Mouse (Mus musculus) regulatory T cell (primary cell): ENCODE results near the gene Pdpn.

Experiments
- in situ Hi-C: fragments of 300-600 bp; cut with MboI, MseI; formaldehyde crosslinking; loops from one replicate; pipeline ENCODE4 v1.15.1; 2025; ENCODE audit warnings: high pct_unique_total_duplicates

The Pdpn gene

GRCm38 (mm10) chr4:143300113-143300688 is 837 bp upstream of the Pdpn start:
- in situ Hi-C loops: no loop called here

- in situ Hi-C loops: no loop called here
Measured at GRCm38 (mm10) chr4:143298431-143299315, 691 bp downstream of the Pdpn start.

- in situ Hi-C loops: no loop called here
Measured at GRCm38 (mm10) chr4:143297016-143297556, 2.3 kb downstream of the Pdpn start.

DNA sequence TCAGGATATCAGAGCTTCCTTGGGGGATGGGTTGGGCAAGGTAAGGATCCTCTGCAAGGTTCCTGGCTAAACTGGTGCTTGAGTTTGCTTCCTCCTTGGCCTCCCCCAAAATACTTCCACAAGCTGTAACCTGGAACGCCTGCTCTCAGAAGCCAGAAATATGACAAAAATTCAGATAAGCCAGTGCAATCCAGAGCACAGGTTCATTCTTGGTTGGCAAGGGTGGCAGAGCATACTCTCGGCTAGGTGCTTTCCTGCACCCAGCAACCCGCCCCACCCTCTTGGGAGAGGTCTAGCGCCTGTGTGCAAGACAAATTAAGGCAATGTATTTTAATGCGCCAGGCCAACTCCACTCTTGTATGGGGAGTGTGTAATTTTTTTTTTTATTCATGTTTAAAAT is 3.2 kb downstream of the Pdpn start:
- in situ Hi-C loops: no loop called here

- in situ Hi-C loops: no loop called here
Measured at GRCm38 (mm10) chr4:143294324-143294723, 5.0 kb downstream of the Pdpn start.

DNA sequence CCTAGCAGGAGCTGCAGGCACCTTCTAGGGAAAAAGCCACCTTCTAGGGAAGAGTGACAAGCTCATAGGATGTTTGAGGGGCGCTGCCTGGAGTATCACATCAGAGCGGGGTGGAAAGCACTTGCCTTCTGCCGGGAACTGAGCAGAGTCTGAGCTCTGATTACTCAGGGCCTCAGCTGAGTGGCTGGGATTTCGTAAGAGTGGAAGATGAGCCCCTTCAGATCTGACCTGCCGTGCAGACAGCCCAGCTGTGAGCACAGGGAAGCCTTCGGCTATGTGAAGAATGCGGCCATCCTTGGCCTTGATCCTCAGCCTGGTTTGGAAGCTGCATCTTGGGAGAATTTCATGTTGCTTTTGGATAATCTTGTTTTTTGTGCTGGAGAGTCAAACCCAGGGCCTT is 10.5 kb downstream of the Pdpn start:
- in situ Hi-C loops: no loop called here

DNA sequence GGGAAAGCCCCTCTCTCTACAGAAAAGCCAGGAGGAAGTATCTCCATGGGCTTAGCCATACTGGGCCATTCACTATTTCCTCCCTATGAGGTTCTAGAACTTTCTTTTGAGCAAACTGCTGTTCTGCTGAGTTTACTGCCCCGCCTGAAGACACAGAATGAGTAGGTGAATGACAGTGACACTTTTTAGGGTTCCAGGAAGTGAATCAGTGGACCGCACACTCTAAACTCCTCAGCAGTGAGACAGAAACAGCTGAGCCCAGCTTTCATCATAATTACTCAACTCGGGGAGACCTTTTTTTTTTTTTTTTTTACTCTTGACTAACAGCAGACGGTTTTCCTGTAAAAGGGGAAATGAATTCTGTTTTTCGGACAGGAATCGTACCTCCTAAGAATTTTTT is 10.9 kb downstream of the Pdpn start:
- in situ Hi-C loops: no loop called here

GRCm38 (mm10) chr4:143287065-143287464 is 12.3 kb downstream of the Pdpn start:
- in situ Hi-C loops: no loop called here

- in situ Hi-C loops: no loop called here
Measured at GRCm38 (mm10) chr4:143280166-143280565, 19.2 kb downstream of the Pdpn start.

GRCm38 (mm10) chr4:143279661-143280060 is 19.7 kb downstream of the Pdpn start:
- in situ Hi-C loops: no loop called here

DNA sequence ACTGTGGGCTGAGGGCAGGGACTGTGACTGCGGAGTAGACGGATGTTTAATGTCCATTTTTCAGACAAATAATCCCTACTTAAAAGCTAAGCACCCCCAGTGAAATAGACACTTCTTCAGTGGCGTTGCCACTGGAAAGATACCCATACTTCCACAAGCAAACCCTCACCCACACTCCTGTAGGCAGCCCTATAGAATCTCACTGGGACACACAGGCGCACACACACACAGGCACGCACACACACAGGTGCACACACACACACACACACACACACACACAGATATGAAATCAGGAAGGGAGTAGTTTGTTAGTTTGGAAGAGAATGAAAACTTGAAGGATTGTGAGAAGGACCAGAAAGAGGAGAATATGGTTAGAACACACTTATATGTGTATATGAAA is 20.3 kb downstream of the Pdpn start:
- in situ Hi-C loops: no loop called here

DNA sequence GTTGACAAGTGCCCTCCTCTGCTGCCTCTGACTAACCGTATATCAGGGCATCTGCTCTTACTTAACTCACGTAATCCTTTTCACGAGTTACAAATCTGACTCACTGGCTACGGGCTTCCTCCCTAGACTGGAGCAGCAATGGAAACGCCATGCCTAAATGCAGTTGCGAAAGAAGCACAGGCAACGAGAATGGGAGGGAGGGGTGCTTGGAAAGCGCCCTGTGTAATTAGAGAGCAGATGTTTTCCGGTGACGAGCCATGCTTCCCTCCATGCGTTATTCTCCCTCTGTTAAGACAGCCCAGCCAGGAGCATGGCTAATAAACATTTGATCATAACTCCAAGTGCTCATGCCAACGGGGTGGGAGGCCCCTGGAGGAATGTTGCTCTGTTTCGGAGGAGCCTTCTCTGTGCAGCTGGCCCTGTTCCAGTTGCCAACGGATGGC is 20.9 kb downstream of the Pdpn start:
- in situ Hi-C loops: no loop called here

DNA sequence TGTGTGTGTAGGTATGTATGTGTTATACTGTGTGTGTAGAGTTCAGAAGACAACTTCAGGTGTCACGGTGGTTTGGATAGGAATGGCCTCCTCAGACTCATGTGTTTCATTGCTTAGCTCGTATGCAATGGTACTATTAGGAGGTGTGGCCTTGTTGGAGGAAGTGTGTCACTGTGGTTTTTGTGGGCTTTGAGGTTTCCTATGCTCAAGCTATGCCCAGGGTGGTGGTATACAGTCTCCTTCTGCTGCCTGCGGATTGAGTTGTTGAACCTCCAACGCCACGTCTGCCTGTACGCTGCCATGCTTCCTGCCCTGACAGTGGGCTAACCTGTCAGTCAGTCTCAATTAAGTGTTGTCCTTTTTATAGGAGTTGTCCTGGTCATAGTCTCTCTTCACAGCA is 22.0 kb downstream of the Pdpn start:
- in situ Hi-C loops: no loop called here

DNA sequence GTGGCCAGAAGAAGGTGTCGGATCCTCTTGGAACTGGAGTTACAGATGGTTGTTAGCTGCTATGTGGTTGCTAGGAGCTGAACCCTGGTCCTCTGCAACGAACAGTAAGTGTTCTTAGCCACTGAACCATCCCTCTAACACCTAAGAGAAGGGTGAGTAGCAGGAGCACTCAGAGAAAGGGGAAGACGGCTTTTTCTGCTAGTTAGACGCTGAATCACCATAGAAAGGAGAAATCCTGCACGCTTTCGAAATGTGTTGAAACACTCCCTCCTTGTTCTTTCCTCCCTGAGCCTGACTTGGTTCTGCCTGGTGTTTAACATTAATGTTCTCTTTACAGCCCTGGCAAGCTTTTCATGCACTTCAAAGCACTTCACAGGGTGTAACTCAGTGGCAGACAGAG is 27.8 kb downstream of the Pdpn start:
- in situ Hi-C loops: no loop called here

- in situ Hi-C loops: no loop called here
Measured at GRCm38 (mm10) chr4:143270903-143271302, 28.5 kb downstream of the Pdpn start.

- in situ Hi-C loops: no loop called here
Measured at GRCm38 (mm10) chr4:143262696-143263095, 36.7 kb downstream of the Pdpn start.

DNA sequence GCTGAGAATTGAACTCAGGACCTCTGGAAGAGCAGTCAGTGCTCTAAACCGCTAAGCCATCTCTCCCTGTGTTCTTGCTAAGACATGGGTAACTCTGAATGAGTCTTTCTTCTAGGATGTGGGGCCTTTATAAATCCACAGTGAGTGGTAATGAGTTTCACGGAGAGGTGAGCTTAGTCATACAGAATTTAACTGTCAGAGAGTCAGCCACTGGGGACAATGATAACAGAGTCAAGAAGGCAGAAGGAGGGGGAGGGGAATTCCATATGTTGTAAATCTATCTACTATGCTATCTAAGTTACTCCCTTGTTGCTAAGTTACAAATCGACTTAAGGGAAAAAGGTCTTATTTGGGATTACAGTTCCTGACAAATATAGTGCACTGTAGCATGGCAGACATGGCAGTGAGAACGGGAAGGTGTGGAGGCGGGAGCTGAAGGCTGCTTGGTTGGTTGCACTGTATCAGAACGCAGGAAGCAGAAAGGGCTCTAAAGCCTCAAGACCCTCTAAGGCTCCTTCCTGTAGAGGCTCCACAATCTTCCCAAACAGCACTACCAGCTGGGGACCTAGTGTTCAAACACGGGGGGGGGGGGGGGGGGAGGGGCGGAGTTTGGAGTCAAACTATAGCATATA is 39.5 kb downstream of the Pdpn start:
- in situ Hi-C loops: loop anchor here (10.0 kb wide), 1 partner anchor 1135 kb away; no protein-coding TSS in a partner anchor

DNA sequence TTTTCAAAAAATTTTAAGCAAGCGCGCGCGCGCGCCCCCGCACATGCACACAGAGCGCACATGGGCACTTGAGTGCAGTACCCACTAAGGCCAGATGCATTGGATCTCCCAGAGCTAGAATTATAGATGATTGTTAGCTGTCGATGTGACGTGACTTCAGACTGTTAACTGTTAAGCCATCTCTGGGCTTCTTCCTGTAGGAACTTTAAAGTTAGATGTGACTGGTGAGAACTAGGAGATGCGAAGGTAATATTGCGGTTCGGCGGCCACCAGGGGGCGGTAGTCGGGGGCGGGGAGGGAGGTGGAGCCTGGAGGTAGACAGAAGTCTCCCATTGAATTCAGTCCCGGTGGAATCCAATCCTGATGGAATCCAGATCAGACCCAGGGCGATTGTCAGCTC is 40.8 kb downstream of the Pdpn start:
- in situ Hi-C loops: loop anchor here (10.0 kb wide), 1 partner anchor 1134 kb away; no protein-coding TSS in a partner anchor

- in situ Hi-C loops: loop anchor here (10.0 kb wide), 1 partner anchor 1133 kb away; no protein-coding TSS in a partner anchor
Measured at GRCm38 (mm10) chr4:143257971-143258370, 41.4 kb downstream of the Pdpn start.

DNA sequence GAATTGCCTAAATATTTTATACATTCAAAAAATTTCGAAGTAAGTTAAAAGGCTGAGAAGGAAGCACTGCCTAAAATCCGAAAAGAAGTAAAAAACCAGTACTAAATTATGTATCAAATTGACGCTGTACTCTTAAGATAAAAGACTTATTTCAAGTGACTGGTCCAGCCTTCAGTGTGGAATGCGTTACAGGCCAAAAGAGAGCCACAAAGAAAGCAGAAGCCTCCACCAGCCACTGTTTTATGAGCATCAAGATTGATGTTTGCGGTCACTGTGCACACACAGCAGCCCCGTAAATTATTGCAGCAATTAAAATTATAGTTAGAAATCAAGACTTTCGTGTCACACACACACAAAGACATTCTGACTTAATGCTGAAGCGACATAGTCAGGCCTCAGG is 43.8 kb downstream of the Pdpn start:
- in situ Hi-C loops: loop anchor here (10.0 kb wide), 1 partner anchor 1131 kb away; no protein-coding TSS in a partner anchor

GRCm38 (mm10) chr4:143253356-143253755 is 46.0 kb downstream of the Pdpn start:
- in situ Hi-C loops: loop anchor here (10.0 kb wide), 1 partner anchor 1129 kb away; no protein-coding TSS in a partner anchor

DNA sequence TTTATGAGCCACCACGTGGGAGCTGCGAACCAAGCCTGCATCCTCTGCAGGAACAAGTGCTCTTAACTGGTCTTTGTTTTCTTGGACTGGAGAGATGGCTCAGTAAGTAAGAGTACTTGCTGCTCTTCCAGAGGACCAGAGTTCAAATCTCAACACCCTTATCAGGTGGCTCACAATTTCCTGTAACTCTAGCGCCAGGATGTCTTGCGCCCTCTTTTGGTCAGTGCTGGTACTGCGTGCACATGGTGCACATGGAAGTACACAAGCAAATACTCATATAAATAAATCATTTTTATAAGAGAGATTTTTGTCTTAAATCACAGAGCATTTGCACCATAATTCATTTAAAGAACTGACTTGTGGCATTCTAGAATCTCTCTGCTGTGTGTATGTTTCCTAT is 51.3 kb downstream of the Pdpn start:
- in situ Hi-C loops: no loop called here
